Mouse (Mus musculus) thymus, adult 2 months (tissue): ENCODE measurements around the gene 9930022D16Rik.

Experiments
- CTCF ChIP-seq: fragments of 200-500 bp; IDR thresholded peaks from 2 replicates; pipeline ENCODE4 v1.5.1; 2012; ENCODE audit warnings: mild to moderate bottlenecking, control low read depth, low read length, moderate library complexity, borderline replicate concordance; ENCODE audit not compliant: control insufficient read depth, poor library complexity, insufficient read depth; ENCODE audit errors: extremely low read depth
- POLR2A ChIP-seq: fragments of 200-500 bp; IDR thresholded peaks from 2 replicates; pipeline ENCODE4 v1.6.1; 2012; ENCODE audit warnings: mild to moderate bottlenecking, low read length, control low read depth, moderate library complexity; ENCODE audit not compliant: control insufficient read depth, poor library complexity, insufficient read depth; ENCODE audit errors: extremely low read depth

DNA sequence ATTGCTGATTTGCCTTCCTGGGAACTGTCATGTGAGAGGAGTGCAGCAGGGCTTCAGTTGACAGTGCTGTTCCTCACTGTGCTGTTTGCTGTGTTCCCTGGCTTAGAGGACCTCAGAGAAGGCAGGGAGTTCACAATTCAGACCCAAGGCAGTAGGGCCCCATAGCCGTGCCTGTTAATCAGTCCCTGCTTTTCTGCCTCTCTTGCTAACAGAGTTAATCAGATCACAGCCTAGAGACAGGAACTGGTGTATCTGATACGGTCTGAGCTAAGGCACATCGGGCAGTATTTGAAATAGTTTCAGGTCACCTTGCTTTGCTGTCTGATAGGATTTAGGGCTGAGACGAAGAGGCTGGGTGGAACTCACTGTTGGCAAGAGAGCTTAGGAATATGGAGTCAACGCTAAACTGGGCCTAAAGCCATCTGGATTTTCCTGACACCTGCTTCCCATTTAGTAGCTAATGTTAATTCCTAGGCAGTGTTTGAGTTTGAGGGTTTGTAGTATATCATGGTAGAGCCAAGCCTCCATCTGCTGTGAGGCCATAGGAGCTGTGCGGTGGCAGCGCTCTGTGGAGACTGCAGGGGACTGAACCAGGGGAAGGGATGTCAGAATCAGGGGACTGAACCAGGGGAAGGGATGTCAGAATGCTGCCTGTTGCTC, 37.1 kb upstream of the 9930022D16Rik start:
- TF ChIP-seq POLR2A = no peak
- TF ChIP-seq CTCF = no peak
